Mouse (Mus musculus): ENCODE results near the gene Il11ra1.
"Not testable (repeated sequence)": the region's sequence is repeated elsewhere in the genome, so short reads cannot be mapped to it uniquely, and the experiment has no call there.

The Il11ra1 gene

GRCm38 (mm10) chr4:41681947-41682346 is 17.8 kb upstream of the Il11ra1 start:
- DNase-seq, result no peak

- DNase-seq, result no peak
Observed at GRCm38 (mm10) chr4:41682789-41683188, 17.0 kb upstream of the Il11ra1 start.

GRCm38 (mm10) chr4:41683303-41683702 is 16.5 kb upstream of the Il11ra1 start:
- not testable (repeated sequence) for DNase-seq

- DNase-seq, result not testable (repeated sequence)
Observed at GRCm38 (mm10) chr4:41684131-41684930, 15.5 kb upstream of the Il11ra1 start.

- DNase-seq, result not testable (repeated sequence)
Observed at GRCm38 (mm10) chr4:41684931-41685453, 14.8 kb upstream of the Il11ra1 start.

- DNase-seq, result not testable (repeated sequence)
Observed at GRCm38 (mm10) chr4:41685882-41686492, 13.8 kb upstream of the Il11ra1 start.

GRCm38 (mm10) chr4:41688562-41688961 is 11.2 kb upstream of the Il11ra1 start:
- not testable (repeated sequence) for DNase-seq

GRCm38 (mm10) chr4:41690014-41690413 is 9.8 kb upstream of the Il11ra1 start:
- not testable (repeated sequence) for DNase-seq

GRCm38 (mm10) chr4:41693511-41693910 is 6.3 kb upstream of the Il11ra1 start:
- not testable (repeated sequence) for DNase-seq

GRCm38 (mm10) chr4:41695800-41696199 is 4.0 kb upstream of the Il11ra1 start:
- DNase-seq, result not testable (repeated sequence)

- not testable (repeated sequence) for DNase-seq
Observed at GRCm38 (mm10) chr4:41696452-41696851, 3.3 kb upstream of the Il11ra1 start.

GRCm38 (mm10) chr4:41696930-41697841 is 2.6 kb upstream of the Il11ra1 start, which contains the start of gene Cntfr:
TSS of gene Cntfr (minus strand) at chr4:41697089.
- DNase-seq, result peak; percentile 82 to 84

GRCm38 (mm10) chr4:41698421-41699016 is 1.3 kb upstream of the Il11ra1 start:
- peak in 1 of 2 experiments; percentile 52 for DNase-seq

- DNase-seq, result not testable (repeated sequence)
Observed at GRCm38 (mm10) chr4:41700224-41700623, 435 bp downstream of the Il11ra1 start.

GRCm38 (mm10) chr4:41702226-41702625 is 2.4 kb downstream of the Il11ra1 start:
- DNase-seq, result not testable (repeated sequence)

GRCm38 (mm10) chr4:41704651-41705050 is 4.9 kb downstream of the Il11ra1 start:
- DNase-seq, result no peak

- no peak for DNase-seq
Observed at GRCm38 (mm10) chr4:41705922-41706754, 6.3 kb downstream of the Il11ra1 start.

GRCm38 (mm10) chr4:41707011-41707535 is 7.3 kb downstream of the Il11ra1 start:
- peak; percentile 73 to 76 for DNase-seq

GRCm38 (mm10) chr4:41708192-41708745 is 8.5 kb downstream of the Il11ra1 start:
- no peak for DNase-seq

GRCm38 (mm10) chr4:41710229-41710628 is 10.4 kb downstream of the Il11ra1 start:
- no peak for DNase-seq

Measured in lung, adult 18-20 months (tissue).